Mouse (Mus musculus) lung, embryonic 15.5 days (tissue): ENCODE data around the gene Dennd2a. TPM values are rescaled to one million over a fixed set of nuclear protein-coding genes. Genes with fewer than 3 reads are reported as not detected.
A peak's percentile ranks its signal among the peaks of the same experiment; 100 is the strongest.

ENCODE experiments used
- ATAC-seq: fragments of 200-750 bp; cut with Nextera tagmentation; 2 replicates; pipeline ENCODE4 v1.8.0; 2017; ENCODE audit warnings: moderate number of reproducible peaks, borderline replicate concordance; ENCODE audit not compliant: low FRiP score, low TSS enrichment; ENCODE audit errors: extremely low read depth
- H3K27ac ChIP-seq: fragments of 300-500 bp; sonication (generic); 2 replicates; pipeline ENCODE4 v1.5.1; 2015; ENCODE audit warnings: moderate library complexity, mild to moderate bottlenecking, inconsistent platforms
- H3K27me3 ChIP-seq: fragments of 300-500 bp; sonication (generic); 2 replicates; pipeline ENCODE4 v1.6.1; 2015; ENCODE audit warnings: inconsistent platforms
- H3K36me3 ChIP-seq: fragments of 300-500 bp; sonication (generic); 2 replicates; pipeline ENCODE4 v1.6.1; 2015; ENCODE audit warnings: inconsistent platforms
- H3K4me1 ChIP-seq: fragments of 300-500 bp; sonication (generic); 2 replicates; pipeline ENCODE4 v1.6.1; 2015; ENCODE audit warnings: inconsistent platforms
- H3K4me2 ChIP-seq: fragments of 300-500 bp; sonication (generic); 2 replicates; pipeline ENCODE4 v1.6.1; 2015; ENCODE audit warnings: inconsistent platforms, mild to moderate bottlenecking, moderate library complexity
- H3K4me3 ChIP-seq: fragments of 300-500 bp; sonication (generic); 2 replicates; pipeline ENCODE4 v1.5.1; 2015; ENCODE audit warnings: mild to moderate bottlenecking, inconsistent platforms
- H3K9ac ChIP-seq: fragments of 300-500 bp; sonication (generic); 2 replicates; pipeline ENCODE4 v1.6.1; 2015; ENCODE audit warnings: inconsistent platforms
- H3K9me3 ChIP-seq: fragments of 300-500 bp; sonication (generic); 2 replicates; pipeline ENCODE4 v1.6.1; 2016; ENCODE audit warnings: inconsistent platforms
- WGBS: fragments of 180-500 bp; shearing (Covaris S2); methylation state at CpG from one replicate; pipeline ENCODE4 v1.1.7; 2015; 5-methylcytosine and 5-hydroxymethylcytosine counted together
- polyA plus RNA-seq: library from polyadenylated mRNA; unstranded; fragments of >200 nt; fragmentation: Nextera tagmentation; extraction: Ambion mirVana; gene quantifications from 2 replicates; pipeline ENCODE4 v1.2.1, GENCODE M21; 2015

Gene Dennd2a
- 20.5 and 20.8 TPM in 2 replicates for polyA plus RNA-seq

- peak; percentile 92 for ATAC-seq
- Histone ChIP-seq H3K27ac (peak within 1 kb of the TSS; percentile 88), H3K36me3 (no peaks in the 10 kb centered on the region), H3K27me3 (no peaks in the 10 kb centered on the region), H3K4me2 (peak within 1 kb of the TSS; percentile 63), H3K4me1 (peaks cover 54% of the 10 kb centered on the region), H3K9me3 (no peaks in the 10 kb centered on the region), H3K4me3 (peak within 1 kb of the TSS; percentile 71), H3K9ac (peak within 1 kb of the TSS; percentile 82)
- WGBS, result under 1% methylated on average over 50 of the region's 50 CpGs
Observed at GRCm38 (mm10) chr6:39557723-39558261, at the start of gene Dennd2a. Gene Dennd2a, minus strand, starts transcription at chr6:39557867.

DNA sequence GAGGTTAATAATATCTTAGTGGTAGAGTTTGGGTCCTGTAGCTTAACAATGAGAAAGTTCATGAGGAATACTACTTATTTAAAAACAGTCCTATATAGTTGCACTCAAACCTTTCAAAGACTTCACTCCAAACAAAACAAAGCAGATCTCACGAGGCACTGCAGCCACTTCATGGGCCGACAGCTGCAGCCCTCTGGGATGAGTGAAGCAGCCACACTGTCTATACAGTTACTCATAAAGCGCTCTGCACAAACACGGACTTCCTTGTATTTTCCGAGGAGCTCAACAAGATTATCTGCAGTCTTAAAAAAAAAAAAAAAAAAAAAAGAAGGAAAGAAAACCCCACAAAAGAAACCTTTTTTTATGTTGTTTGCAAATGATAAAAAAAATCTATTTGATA, 49.7 kb upstream of the Dennd2a start:
- ATAC-seq, result no peak
- no peak overlapping the region for H3K4me3 ChIP-seq
- H3K36me3 ChIP-seq, result peaks cover 16% of the 10 kb centered on the region
- H3K4me1 ChIP-seq, result peaks cover 4% of the 10 kb centered on the region; the same call in 1 of the 2 replicates
- no peak overlapping the region for H3K4me2 ChIP-seq
- H3K9me3 ChIP-seq, result no peaks in the 10 kb centered on the region
- WGBS, result 58% methylated on average over 5 of the region's 5 CpGs
- H3K9ac ChIP-seq, result no peak overlapping the region
- no peaks in the 10 kb centered on the region for H3K27me3 ChIP-seq
- no peak overlapping the region for H3K27ac ChIP-seq

DNA sequence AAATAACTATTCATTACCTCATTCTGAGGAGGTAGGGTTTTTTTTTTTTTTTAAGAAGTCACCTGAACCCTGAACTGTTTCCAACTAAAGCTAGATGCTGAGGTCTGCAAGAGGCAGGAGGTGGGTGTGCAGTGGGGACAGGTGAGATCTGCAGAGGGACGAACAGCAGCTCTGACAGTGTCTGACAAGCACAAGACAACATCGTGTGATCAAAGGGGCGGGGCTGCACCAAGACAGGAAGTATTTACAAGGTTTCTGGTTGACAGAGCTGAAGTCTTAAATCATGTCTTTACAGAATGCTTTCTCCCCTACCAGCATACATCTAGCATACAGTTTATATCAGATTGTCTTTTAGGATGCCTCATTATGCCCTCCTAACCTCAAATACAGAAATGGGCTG, 49.2 kb upstream of the Dennd2a start:
- Histone ChIP-seq H3K36me3 (peaks cover 19% of the 10 kb centered on the region), H3K4me3 (no peak overlapping the region), H3K4me2 (no peak overlapping the region), H3K9ac (no peak overlapping the region), H3K27me3 (no peaks in the 10 kb centered on the region), H3K4me1 (peaks cover 4% of the 10 kb centered on the region; the same call in 1 of the 2 replicates), H3K27ac (no peak overlapping the region), H3K9me3 (no peaks in the 10 kb centered on the region)
- 59% methylated on average over 3 of the region's 3 CpGs for WGBS
- ATAC-seq, result no peak

DNA sequence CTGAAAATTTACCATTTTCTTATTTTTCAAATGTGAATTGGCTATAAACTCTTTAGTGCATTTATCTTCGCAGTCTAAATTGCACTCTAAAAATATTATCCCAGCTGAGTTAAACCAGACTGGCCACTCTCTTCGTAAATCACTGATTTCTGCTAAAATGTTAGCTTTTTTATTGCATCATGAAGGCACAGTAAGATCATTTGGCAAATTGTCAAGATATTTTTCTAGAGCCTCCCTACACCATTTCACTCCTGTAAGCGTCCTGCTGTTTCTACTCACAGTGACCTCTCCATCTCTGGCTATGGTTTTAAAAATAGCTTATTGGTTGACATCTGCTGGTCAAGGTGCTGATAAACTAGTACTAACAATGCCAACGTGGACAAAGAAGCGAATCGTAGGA, 48.4 kb upstream of the Dennd2a start:
- Histone ChIP-seq H3K9me3 (no peaks in the 10 kb centered on the region), H3K27me3 (no peaks in the 10 kb centered on the region), H3K36me3 (peaks cover 21% of the 10 kb centered on the region), H3K4me3 (no peak overlapping the region), H3K27ac (no peak overlapping the region), H3K4me2 (no peak overlapping the region), H3K9ac (no peak overlapping the region), H3K4me1 (peaks cover 4% of the 10 kb centered on the region; the same call in 1 of the 2 replicates)
- WGBS, result 56% methylated on average over 6 of the region's 6 CpGs
- ATAC-seq, result no peak

DNA sequence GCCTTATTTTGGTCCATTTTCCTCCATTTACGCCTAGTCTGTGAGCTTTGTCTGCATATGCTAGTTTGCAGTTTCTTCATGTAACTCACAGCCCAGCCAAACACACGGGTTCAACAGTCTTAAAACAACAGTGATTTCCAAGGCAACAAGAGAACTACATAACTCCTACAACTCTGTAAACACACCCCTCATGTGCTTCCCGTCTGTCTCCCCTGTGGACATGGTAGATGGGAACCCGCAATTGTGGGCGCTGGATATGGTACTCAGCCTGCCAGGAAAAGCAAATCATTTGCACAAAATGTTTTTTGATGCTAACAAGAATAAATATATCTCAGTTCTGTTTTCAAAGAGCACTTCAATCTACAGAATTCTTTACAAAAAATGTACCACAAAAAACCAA, 46.9 kb upstream of the Dennd2a start:
- Histone ChIP-seq H3K4me1 (peaks cover 4% of the 10 kb centered on the region; the same call in 1 of the 2 replicates), H3K36me3 (peaks cover 32% of the 10 kb centered on the region), H3K4me3 (no peak overlapping the region), H3K4me2 (no peak overlapping the region), H3K27me3 (no peaks in the 10 kb centered on the region), H3K27ac (no peak overlapping the region), H3K9me3 (no peaks in the 10 kb centered on the region), H3K9ac (no peak overlapping the region)
- ATAC-seq, result no peak
- WGBS, result 74% methylated on average over 5 of the region's 5 CpGs

GRCm38 (mm10) chr6:39601828-39602227, 44.2 kb upstream of the Dennd2a start:
- Histone ChIP-seq H3K9ac (no peak overlapping the region), H3K27ac (no peak overlapping the region), H3K27me3 (no peaks in the 10 kb centered on the region), H3K4me1 (peaks cover 4% of the 10 kb centered on the region; the same call in 1 of the 2 replicates), H3K4me2 (no peak overlapping the region), H3K9me3 (no peaks in the 10 kb centered on the region), H3K4me3 (no peak overlapping the region), H3K36me3 (peaks cover 49% of the 10 kb centered on the region)
- 80% methylated on average over 3 of the region's 3 CpGs for WGBS
- no peak for ATAC-seq

GRCm38 (mm10) chr6:39600851-39601250, 43.2 kb upstream of the Dennd2a start:
- ATAC-seq, result no peak
- Histone ChIP-seq H3K9me3 (no peaks in the 10 kb centered on the region), H3K27ac (no peak overlapping the region), H3K4me3 (no peak overlapping the region), H3K27me3 (no peaks in the 10 kb centered on the region), H3K4me1 (no peaks in the 10 kb centered on the region), H3K36me3 (peaks cover 49% of the 10 kb centered on the region), H3K4me2 (no peak overlapping the region), H3K9ac (no peak overlapping the region)
- 90% methylated on average over 3 of the region's 3 CpGs for WGBS

DNA sequence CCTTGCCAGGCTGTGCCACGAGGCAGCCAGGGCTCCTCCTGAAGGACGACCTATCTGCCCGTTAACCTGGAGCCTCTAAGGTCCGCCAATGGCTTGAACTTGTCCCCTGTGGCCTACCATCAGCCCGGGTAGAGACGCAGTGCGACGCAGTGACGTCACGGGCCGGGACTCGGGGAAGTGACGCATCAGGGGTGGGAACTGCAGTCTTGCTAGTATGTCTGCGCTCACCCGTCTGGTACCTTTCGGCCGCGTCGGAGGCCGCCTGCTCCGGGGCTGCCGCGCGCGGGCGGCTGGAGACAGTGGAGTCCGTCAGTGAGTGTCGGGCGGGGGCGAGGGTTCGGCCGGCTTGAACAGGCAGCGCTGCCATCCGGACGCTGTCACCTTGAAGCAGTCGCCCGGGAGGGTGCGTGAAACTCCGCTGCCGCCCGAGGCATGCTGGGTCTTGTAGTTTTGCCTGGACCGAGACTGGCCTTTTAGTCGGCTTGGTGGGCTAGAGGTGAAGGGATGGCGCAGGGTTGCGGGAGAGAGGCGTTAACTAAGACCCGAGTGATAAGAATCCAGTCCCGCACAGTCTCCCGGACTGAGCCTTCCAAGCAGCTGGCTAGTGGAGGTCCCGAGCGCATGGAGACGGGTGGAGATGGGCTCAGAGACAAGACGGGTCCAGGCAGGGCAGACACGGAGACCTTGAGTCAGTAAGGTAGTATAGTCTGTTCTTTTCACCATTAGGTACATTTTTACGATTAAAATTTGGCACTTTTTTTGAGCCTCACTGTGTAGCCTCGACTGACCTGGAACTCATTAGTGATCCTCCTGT, 34.9 kb upstream of the Dennd2a start, which contains the start of gene Ndufb2:
Gene Ndufb2 (plus strand): TSS at position 174 of the 814 bp plus-strand sequence.
- peak within 1 kb of the TSS; percentile 94 for H3K27ac ChIP-seq
- peaks cover 11% of the 10 kb centered on the region for H3K4me1 ChIP-seq
- H3K9ac ChIP-seq, result peak within 1 kb of the TSS; percentile 89
- H3K36me3 ChIP-seq, result peaks cover 11% of the 10 kb centered on the region; the same call in 1 of the 2 replicates
- peak; percentile 98 for ATAC-seq
- H3K4me3 ChIP-seq, result peak within 1 kb of the TSS; percentile 92
- under 1% methylated on average over 56 of the region's 56 CpGs for WGBS
- H3K4me2 ChIP-seq, result peak within 1 kb of the TSS; percentile 71
- no peaks in the 10 kb centered on the region for H3K27me3 ChIP-seq
- no peaks in the 10 kb centered on the region for H3K9me3 ChIP-seq

GRCm38 (mm10) chr6:39591481-39591880, 33.8 kb upstream of the Dennd2a start:
- ATAC-seq, result no peak
- H3K36me3 ChIP-seq, result 0 out of 2 replicates have a peak, but pooled peaks cover 8% of the 10 kb centered on the region
- no peak overlapping the region for H3K9ac ChIP-seq
- H3K4me3 ChIP-seq, result peak overlapping the region; percentile 92; the same call in 1 of the 2 replicates
- no peaks in the 10 kb centered on the region for H3K9me3 ChIP-seq
- H3K4me2 ChIP-seq, result peak overlapping the region; percentile 71; the same call in 1 of the 2 replicates
- 94% methylated on average over 4 of the region's 4 CpGs for WGBS
- no peaks in the 10 kb centered on the region for H3K27me3 ChIP-seq
- peaks cover 11% of the 10 kb centered on the region for H3K4me1 ChIP-seq
- H3K27ac ChIP-seq, result no peak overlapping the region

- Histone ChIP-seq H3K9ac (no peak within 1 kb of the TSS), H3K27me3 (no peaks in the 10 kb centered on the region), H3K27ac (no peak within 1 kb of the TSS), H3K4me3 (no peak within 1 kb of the TSS), H3K36me3 (peaks cover 25% of the 10 kb centered on the region; the same call in 1 of the 2 replicates), H3K9me3 (no peaks in the 10 kb centered on the region), H3K4me2 (no peak within 1 kb of the TSS), H3K4me1 (no peaks in the 10 kb centered on the region)
- ATAC-seq, result no peak
- 89% methylated on average over 6 of the region's 6 CpGs for WGBS
Observed at GRCm38 (mm10) chr6:39585517-39585916, 27.9 kb upstream of the Dennd2a start, which contains the start of gene Gm42420. Gene Gm42420, plus strand, starts transcription at chr6:39585753.

GRCm38 (mm10) chr6:39581087-39581784, 23.6 kb upstream of the Dennd2a start:
- 74% methylated on average over 7 of the region's 7 CpGs for WGBS
- no peak overlapping the region for H3K9ac ChIP-seq
- peaks cover 28% of the 10 kb centered on the region for H3K36me3 ChIP-seq
- no peaks in the 10 kb centered on the region for H3K9me3 ChIP-seq
- H3K4me1 ChIP-seq, result no peaks in the 10 kb centered on the region
- no peak overlapping the region for H3K4me2 ChIP-seq
- no peak overlapping the region for H3K4me3 ChIP-seq
- no peak overlapping the region for H3K27ac ChIP-seq
- no peak for ATAC-seq
- no peaks in the 10 kb centered on the region for H3K27me3 ChIP-seq
